Mouse (Mus musculus): ENCODE measurements around the gene Vars. TPM values are rescaled to one million over a fixed set of nuclear protein-coding genes. Genes with fewer than 3 reads are reported as not detected.

The Vars gene
- polyA plus RNA-seq (2014; fragmentation: Illumina TruSeq; extraction: RNeasy Lipid Tissue Mini Kit (QIAGEN cat#74804)), result 6.0 TPM

GRCm38 (mm10) chr17:35000717-35001451, at the start of gene Vars:
Gene Vars (plus strand): TSS chr17:35000987.

DNA sequence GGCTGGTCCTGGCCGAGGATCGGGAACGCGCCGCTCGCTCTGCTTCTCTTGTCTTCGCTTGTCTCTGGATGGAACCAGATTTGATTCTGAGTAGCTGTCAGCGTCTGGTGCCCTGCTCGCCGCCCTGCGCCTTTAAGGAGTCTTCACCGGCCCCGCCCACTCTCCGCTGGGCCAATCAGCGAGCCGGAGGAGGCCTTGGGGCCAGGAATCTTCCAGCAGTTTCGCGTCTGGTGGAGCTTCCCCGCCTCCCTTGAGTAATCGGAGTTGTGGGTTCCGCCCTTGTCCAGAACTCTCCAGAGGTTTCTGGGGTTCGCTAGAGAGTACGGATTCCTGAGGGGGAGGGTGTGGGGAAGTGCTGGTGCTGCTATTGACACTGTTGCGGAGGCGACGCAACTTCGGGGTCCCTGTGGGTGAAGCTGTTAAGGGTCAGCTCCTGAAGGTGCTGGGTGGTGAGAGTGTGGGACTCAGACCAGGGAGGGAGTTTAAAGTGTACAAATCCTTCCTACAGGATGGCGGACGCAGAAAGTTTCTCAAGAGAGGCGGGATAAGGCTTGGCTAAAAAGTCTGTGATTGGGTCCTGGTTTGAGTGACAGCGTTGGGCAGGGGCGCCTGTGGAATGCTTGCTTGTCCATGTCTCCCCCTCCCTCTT, 41.5 kb upstream of the Vars start, which contains the start of gene Hspa1b:
Gene Hspa1b (minus strand): TSS at position 109 of the 649 bp plus-strand sequence.

GRCm38 (mm10) chr17:34969822-34970221, 31.0 kb upstream of the Vars start, which contains the start of gene Gm20481:
Gene Gm20481 (plus strand): TSS chr17:34969912.

GRCm38 (mm10) chr17:34972069-34972749, 28.6 kb upstream of the Vars start, which contains the start of the genes Hspa1a and Hspa1l:
Gene Hspa1a (minus strand): TSS chr17:34972156.
Gene Hspa1l (plus strand): TSS chr17:34972703.

GRCm38 (mm10) chr17:34981690-34982180, 19.1 kb upstream of the Vars start, which contains the start of gene Lsm2:
Gene Lsm2 (plus strand): TSS chr17:34981862.

GRCm38 (mm10) chr17:35016376-35016775, 15.6 kb downstream of the Vars start, which contains the start of gene Vwa7:
Gene Vwa7 (plus strand): TSS chr17:35016579.

GRCm38 (mm10) chr17:35027277-35028068, 26.7 kb downstream of the Vars start, which contains the start of gene Sapcd1:
Gene Sapcd1 (minus strand): TSS chr17:35028016.

GRCm38 (mm10) chr17:35046681-35047455, 46.1 kb downstream of the Vars start, which contains the start of gene Msh5:
Gene Msh5 (minus strand): TSS chr17:35046745.

GRCm38 (mm10) chr17:35049561-35050016, 48.8 kb downstream of the Vars start, which contains the start of gene Clic1:
Gene Clic1 (plus strand): TSS chr17:35049966.

GRCm38 (mm10) chr17:35058911-35059892, 58.4 kb downstream of the Vars start, which contains the start of gene Ddah2:
Gene Ddah2 (plus strand): TSS chr17:35059035.

DNA sequence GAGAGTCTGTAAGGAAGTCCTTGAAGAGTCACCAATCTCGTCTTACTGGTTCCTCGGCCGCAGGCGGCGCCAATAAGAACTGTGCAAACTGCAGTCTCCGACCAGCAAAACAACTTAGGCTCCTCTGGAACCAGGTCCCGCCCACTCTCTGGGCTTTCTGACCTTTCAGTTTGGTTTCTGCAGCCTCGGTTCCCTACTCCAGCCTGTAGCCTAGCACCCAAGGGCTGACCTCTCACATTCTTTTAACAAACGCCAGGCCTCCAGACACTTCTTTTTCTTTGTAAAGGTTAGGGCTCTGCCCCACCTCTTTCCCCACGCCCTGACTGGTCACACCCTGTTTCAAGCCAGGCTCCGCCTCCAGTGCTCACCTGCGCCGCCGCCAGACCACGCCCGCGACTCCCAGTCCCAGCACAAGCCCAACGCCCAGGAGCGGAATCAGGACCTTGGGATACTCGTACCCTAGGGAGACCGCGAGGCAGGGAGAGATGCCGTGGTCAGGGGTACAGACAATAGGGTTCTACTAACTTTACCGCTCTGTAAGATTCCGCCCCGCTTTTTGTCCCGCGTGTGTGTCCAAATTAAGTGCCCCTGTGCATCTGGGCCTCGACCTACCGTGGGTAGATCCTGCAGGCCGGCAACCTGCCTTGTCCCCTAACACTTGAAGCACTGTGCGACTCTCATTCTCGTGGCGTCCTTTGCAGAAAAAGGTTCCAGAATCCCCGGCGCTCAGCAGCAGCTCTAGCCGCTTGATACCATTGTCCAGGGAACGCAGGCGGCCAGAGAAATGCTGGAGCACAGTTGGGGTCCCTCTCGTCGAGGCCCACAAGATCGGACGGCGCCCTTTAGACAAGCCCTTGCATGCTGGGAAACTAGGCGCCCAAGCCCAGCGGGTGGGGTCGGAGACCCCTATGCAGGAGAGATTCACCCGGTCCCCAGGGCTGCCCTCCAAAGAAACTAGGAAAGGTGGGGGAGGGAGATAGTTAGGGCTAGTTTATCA, 64.5 kb downstream of the Vars start, which contains the start of gene Ly6g6c:
Gene Ly6g6c (plus strand): TSS at position 438 of the 997 bp plus-strand sequence.

Other genes with a start within 250 kb of the Vars start
- gene Cyp21a1, start 196.4 kb upstream of the Vars start, polyA plus RNA-seq (2014; fragmentation: Illumina TruSeq; extraction: RNeasy Lipid Tissue Mini Kit (QIAGEN cat#74804)), result not detected
- 4.4 TPM for gene Stk19, start 164.0 kb upstream of the Vars start, polyA plus RNA-seq (2014; fragmentation: Illumina TruSeq; extraction: RNeasy Lipid Tissue Mini Kit (QIAGEN cat#74804))
- 1.9 TPM for gene Dxo, start 164.0 kb upstream of the Vars start, polyA plus RNA-seq (2014; fragmentation: Illumina TruSeq; extraction: RNeasy Lipid Tissue Mini Kit (QIAGEN cat#74804))
- 2.9 TPM for gene Skiv2l, start 150.8 kb upstream of the Vars start, polyA plus RNA-seq (2014; fragmentation: Illumina TruSeq; extraction: RNeasy Lipid Tissue Mini Kit (QIAGEN cat#74804))
- 1.8 TPM for gene Nelfe, start 150.6 kb upstream of the Vars start, polyA plus RNA-seq (2014; fragmentation: Illumina TruSeq; extraction: RNeasy Lipid Tissue Mini Kit (QIAGEN cat#74804))
- not detected for gene Cfb, start 138.5 kb upstream of the Vars start, polyA plus RNA-seq (2014; fragmentation: Illumina TruSeq; extraction: RNeasy Lipid Tissue Mini Kit (QIAGEN cat#74804))
- gene Zbtb12, start 121.5 kb upstream of the Vars start, polyA plus RNA-seq (2014; fragmentation: Illumina TruSeq; extraction: RNeasy Lipid Tissue Mini Kit (QIAGEN cat#74804)), result 10.8 TPM
- gene Gm20547, start 118.9 kb upstream of the Vars start, polyA plus RNA-seq (2014; fragmentation: Illumina TruSeq; extraction: RNeasy Lipid Tissue Mini Kit (QIAGEN cat#74804)), result 1.0 TPM
- 11.5 TPM for gene C2, start 102.7 kb upstream of the Vars start, polyA plus RNA-seq (2014; fragmentation: Illumina TruSeq; extraction: RNeasy Lipid Tissue Mini Kit (QIAGEN cat#74804))
- gene Ehmt2, start 102.5 kb upstream of the Vars start, polyA plus RNA-seq (2014; fragmentation: Illumina TruSeq; extraction: RNeasy Lipid Tissue Mini Kit (QIAGEN cat#74804)), result 9.4 TPM
- 0.20 TPM for gene Slc44a4, start 86.5 kb upstream of the Vars start, polyA plus RNA-seq (2014; fragmentation: Illumina TruSeq; extraction: RNeasy Lipid Tissue Mini Kit (QIAGEN cat#74804))
- gene Neu1, start 69.7 kb upstream of the Vars start, polyA plus RNA-seq (2014; fragmentation: Illumina TruSeq; extraction: RNeasy Lipid Tissue Mini Kit (QIAGEN cat#74804)), result 1.8 TPM
- 16.9 TPM for gene Hspa1b, start 41.7 kb upstream of the Vars start, polyA plus RNA-seq (2014; fragmentation: Illumina TruSeq; extraction: RNeasy Lipid Tissue Mini Kit (QIAGEN cat#74804))
- not detected for gene Gm20481, start 31.1 kb upstream of the Vars start, polyA plus RNA-seq (2014; fragmentation: Illumina TruSeq; extraction: RNeasy Lipid Tissue Mini Kit (QIAGEN cat#74804))
- gene Hspa1a, start 28.8 kb upstream of the Vars start, polyA plus RNA-seq (2014; fragmentation: Illumina TruSeq; extraction: RNeasy Lipid Tissue Mini Kit (QIAGEN cat#74804)), result 8.2 TPM
- not detected for gene Hspa1l, start 28.3 kb upstream of the Vars start, polyA plus RNA-seq (2014; fragmentation: Illumina TruSeq; extraction: RNeasy Lipid Tissue Mini Kit (QIAGEN cat#74804))
- gene Lsm2, start 19.1 kb upstream of the Vars start, polyA plus RNA-seq (2014; fragmentation: Illumina TruSeq; extraction: RNeasy Lipid Tissue Mini Kit (QIAGEN cat#74804)), result 19.2 TPM
- not detected for gene Vwa7, start 15.6 kb downstream of the Vars start, polyA plus RNA-seq (2014; fragmentation: Illumina TruSeq; extraction: RNeasy Lipid Tissue Mini Kit (QIAGEN cat#74804))
- gene Sapcd1, start 27.0 kb downstream of the Vars start, polyA plus RNA-seq (2014; fragmentation: Illumina TruSeq; extraction: RNeasy Lipid Tissue Mini Kit (QIAGEN cat#74804)), result not detected
- gene Msh5, start 45.8 kb downstream of the Vars start, polyA plus RNA-seq (2014; fragmentation: Illumina TruSeq; extraction: RNeasy Lipid Tissue Mini Kit (QIAGEN cat#74804)), result 0.68 TPM
- gene Clic1, start 49.0 kb downstream of the Vars start, polyA plus RNA-seq (2014; fragmentation: Illumina TruSeq; extraction: RNeasy Lipid Tissue Mini Kit (QIAGEN cat#74804)), result 25.1 TPM
- 2.7 TPM for gene Ddah2, start 58.0 kb downstream of the Vars start, polyA plus RNA-seq (2014; fragmentation: Illumina TruSeq; extraction: RNeasy Lipid Tissue Mini Kit (QIAGEN cat#74804))
- gene Ly6g6c, start 64.4 kb downstream of the Vars start, polyA plus RNA-seq (2014; fragmentation: Illumina TruSeq; extraction: RNeasy Lipid Tissue Mini Kit (QIAGEN cat#74804)), result not detected
- gene Mpig6b, start 65.2 kb downstream of the Vars start, polyA plus RNA-seq (2014; fragmentation: Illumina TruSeq; extraction: RNeasy Lipid Tissue Mini Kit (QIAGEN cat#74804)), result 0.20 TPM
- gene Ly6g6e, start 75.9 kb downstream of the Vars start, polyA plus RNA-seq (2014; fragmentation: Illumina TruSeq; extraction: RNeasy Lipid Tissue Mini Kit (QIAGEN cat#74804)), result not detected
- gene Ly6g6d, start 77.1 kb downstream of the Vars start, polyA plus RNA-seq (2014; fragmentation: Illumina TruSeq; extraction: RNeasy Lipid Tissue Mini Kit (QIAGEN cat#74804)), result not detected
- gene Ly6g6f, start 84.6 kb downstream of the Vars start, polyA plus RNA-seq (2014; fragmentation: Illumina TruSeq; extraction: RNeasy Lipid Tissue Mini Kit (QIAGEN cat#74804)), result not detected
- gene Abhd16a, start 88.3 kb downstream of the Vars start, polyA plus RNA-seq (2014; fragmentation: Illumina TruSeq; extraction: RNeasy Lipid Tissue Mini Kit (QIAGEN cat#74804)), result 3.5 TPM
- gene Ly6g5c, start 107.3 kb downstream of the Vars start, polyA plus RNA-seq (2014; fragmentation: Illumina TruSeq; extraction: RNeasy Lipid Tissue Mini Kit (QIAGEN cat#74804)), result not detected
- gene Ly6g5b, start 114.4 kb downstream of the Vars start, polyA plus RNA-seq (2014; fragmentation: Illumina TruSeq; extraction: RNeasy Lipid Tissue Mini Kit (QIAGEN cat#74804)), result not detected
- gene Gpank1, start 120.5 kb downstream of the Vars start, polyA plus RNA-seq (2014; fragmentation: Illumina TruSeq; extraction: RNeasy Lipid Tissue Mini Kit (QIAGEN cat#74804)), result 0.91 TPM
- 117 TPM for gene Csnk2b, start 121.1 kb downstream of the Vars start, polyA plus RNA-seq (2014; fragmentation: Illumina TruSeq; extraction: RNeasy Lipid Tissue Mini Kit (QIAGEN cat#74804))
- gene D17H6S53E, start 125.4 kb downstream of the Vars start, polyA plus RNA-seq (2014; fragmentation: Illumina TruSeq; extraction: RNeasy Lipid Tissue Mini Kit (QIAGEN cat#74804)), result 0.83 TPM
- not detected for gene Apom, start 131.1 kb downstream of the Vars start, polyA plus RNA-seq (2014; fragmentation: Illumina TruSeq; extraction: RNeasy Lipid Tissue Mini Kit (QIAGEN cat#74804))
- 9.7 TPM for gene Bag6, start 134.2 kb downstream of the Vars start, polyA plus RNA-seq (2014; fragmentation: Illumina TruSeq; extraction: RNeasy Lipid Tissue Mini Kit (QIAGEN cat#74804))
- gene Prrc2a, start 163.9 kb downstream of the Vars start, polyA plus RNA-seq (2014; fragmentation: Illumina TruSeq; extraction: RNeasy Lipid Tissue Mini Kit (QIAGEN cat#74804)), result 10.0 TPM
- 5.8 TPM for gene Aif1, start 175.1 kb downstream of the Vars start, polyA plus RNA-seq (2014; fragmentation: Illumina TruSeq; extraction: RNeasy Lipid Tissue Mini Kit (QIAGEN cat#74804))
- gene Lst1, start 187.5 kb downstream of the Vars start, polyA plus RNA-seq (2014; fragmentation: Illumina TruSeq; extraction: RNeasy Lipid Tissue Mini Kit (QIAGEN cat#74804)), result not detected
- gene Ltb, start 193.5 kb downstream of the Vars start, polyA plus RNA-seq (2014; fragmentation: Illumina TruSeq; extraction: RNeasy Lipid Tissue Mini Kit (QIAGEN cat#74804)), result not detected
- not detected for gene Tnf, start 201.0 kb downstream of the Vars start, polyA plus RNA-seq (2014; fragmentation: Illumina TruSeq; extraction: RNeasy Lipid Tissue Mini Kit (QIAGEN cat#74804))
- gene Lta, start 204.4 kb downstream of the Vars start, polyA plus RNA-seq (2014; fragmentation: Illumina TruSeq; extraction: RNeasy Lipid Tissue Mini Kit (QIAGEN cat#74804)), result not detected
- gene Gm16181, start 219.8 kb downstream of the Vars start, polyA plus RNA-seq (2014; fragmentation: Illumina TruSeq; extraction: RNeasy Lipid Tissue Mini Kit (QIAGEN cat#74804)), result not detected
- 5.4 TPM for gene Atp6v1g2, start 232.7 kb downstream of the Vars start, polyA plus RNA-seq (2014; fragmentation: Illumina TruSeq; extraction: RNeasy Lipid Tissue Mini Kit (QIAGEN cat#74804))
- not detected for gene Nfkbil1, start 234.8 kb downstream of the Vars start, polyA plus RNA-seq (2014; fragmentation: Illumina TruSeq; extraction: RNeasy Lipid Tissue Mini Kit (QIAGEN cat#74804))
- gene Ddx39b, start 240.8 kb downstream of the Vars start, polyA plus RNA-seq (2014; fragmentation: Illumina TruSeq; extraction: RNeasy Lipid Tissue Mini Kit (QIAGEN cat#74804)), result 7.3 TPM